30 mouse cellular contexts compared by ENCODE assay signal in genomic region chr3:116638572-116638971, GRCm38 (mm10). TPM values are rescaled to one million over a fixed set of nuclear protein-coding genes. Genes with fewer than 3 reads are reported as not detected.
"Had no signal": no experiment of that assay in that cellular context is flagged by ENCODE, and none has a peak within 500 bp of the region (broad histone marks: within the 10 kb centered on the region; RNA-seq: fewer than 3 reads in every experiment).

No protein-coding gene starts in this region.

- DNase-seq: kidney, adult 2 months; kidney, postnatal 10 days; kidney, postnatal 36 days; layer of hippocampus, adult 9-11 months; left cerebral cortex, postnatal 4 days; liver, embryonic 13.5 days; lung, adult 2 months; lung, postnatal 14 days; right cerebral cortex, adult 18-20 months; right cerebral cortex, postnatal 14 days; right cerebral cortex, postnatal 4 days; spleen, adult 18-20 months; thymus, adult 18-20 months; thymus, postnatal 36 days had no signal

- H3K27ac ChIP-seq: kidney, embryonic 15.5 days; limb, embryonic 12.5 days; limb, embryonic 15.5 days; liver, embryonic 13.5 days; macrophage; midbrain, embryonic 12.5 days; midbrain, embryonic 15.5 days; neural tube, embryonic 12.5 days; neural tube, embryonic 15.5 days; stomach, embryonic 15.5 days had no signal

- ATAC-seq: midbrain, embryonic 15.5 days had no signal

- H3K4me3 ChIP-seq: kidney, embryonic 15.5 days; limb, embryonic 12.5 days; limb, embryonic 15.5 days; liver, embryonic 13.5 days; midbrain, embryonic 12.5 days; midbrain, embryonic 15.5 days; neural tube, embryonic 12.5 days; neural tube, embryonic 15.5 days; stomach, embryonic 15.5 days had no signal

- H3K4me1 ChIP-seq: kidney, embryonic 15.5 days; limb, embryonic 12.5 days; limb, embryonic 15.5 days; midbrain, embryonic 12.5 days; midbrain, embryonic 15.5 days; neural tube, embryonic 12.5 days; neural tube, embryonic 15.5 days; stomach, embryonic 15.5 days had no signal

RNA-seq across cellular contexts. Expression of gene Gm43191, which starts 42.5 kb away (rescaled TPM):
- total RNA-seq: layer of hippocampus, postnatal 25 days; megakaryocyte, adult 5-6 weeks had no signal
- polyA plus RNA-seq: intestine, postnatal 0 days; kidney, adult 2 months; kidney, embryonic 15.5 days; limb, embryonic 12.5 days; limb, embryonic 15.5 days; liver, embryonic 13.5 days; liver, embryonic 16.5 days; lung, adult 2 months; lung, embryonic 16.5 days; macrophage; midbrain, embryonic 12.5 days; midbrain, embryonic 15.5 days; neural tube, embryonic 12.5 days; neural tube, embryonic 15.5 days; stomach, embryonic 15.5 days; testis, adult 2 months; urinary bladder, adult 2 months had no signal
